Mouse (Mus musculus) neural tube, embryonic 11.5 days (tissue): ENCODE results near the gene Dlgap1. TPM values are rescaled to one million over a fixed set of nuclear protein-coding genes. Genes with fewer than 3 reads are reported as not detected.
"Not testable (repeated sequence)": the region's sequence is repeated elsewhere in the genome, so short reads cannot be mapped to it uniquely, and the experiment has no call there.

Experiments used
- ATAC-seq: fragments of 200-750 bp; cut with Nextera tagmentation; 2 replicates; pipeline ENCODE4 v1.8.0; 2017; ENCODE audit warnings: moderate number of reproducible peaks, mild to moderate bottlenecking, moderate TSS enrichment, moderate library complexity; ENCODE audit not compliant: insufficient read depth, low FRiP score, low TSS enrichment
- DNase-seq: peaks from one replicate; pipeline ENCODE4 v3.0.0-alpha.2; 2015; ENCODE audit warnings: low spot score
- H3K27ac ChIP-seq: fragments of 300-500 bp; sonication (generic); 2 replicates; pipeline ENCODE4 v1.5.1; 2014; ENCODE audit warnings: low read depth, mild to moderate bottlenecking, low read length
- H3K27me3 ChIP-seq: fragments of 300-500 bp; sonication (generic); 2 replicates; pipeline ENCODE4 v1.6.1; 2014; ENCODE audit warnings: mild to moderate bottlenecking, low read length, mixed read lengths; ENCODE audit not compliant: control insufficient read depth, insufficient read depth
- H3K36me3 ChIP-seq: fragments of 300-500 bp; sonication (generic); 2 replicates; pipeline ENCODE4 v1.6.1; 2014; ENCODE audit warnings: mild to moderate bottlenecking, low read length, moderate library complexity, mixed read lengths; ENCODE audit not compliant: control insufficient read depth, insufficient read depth
- H3K4me1 ChIP-seq: fragments of 300-500 bp; sonication (generic); 2 replicates; pipeline ENCODE4 v1.6.1; 2014; ENCODE audit warnings: low read length, mixed read lengths; ENCODE audit not compliant: control insufficient read depth, insufficient read depth
- H3K4me2 ChIP-seq: fragments of 300-500 bp; sonication (generic); 2 replicates; pipeline ENCODE4 v1.6.1; 2014; ENCODE audit warnings: low read depth, mild to moderate bottlenecking, moderate library complexity
- H3K4me3 ChIP-seq: fragments of 300-500 bp; sonication (generic); 2 replicates; pipeline ENCODE4 v1.5.1; 2014; ENCODE audit warnings: low read depth, low read length
- H3K9ac ChIP-seq: fragments of 300-500 bp; sonication (generic); 2 replicates; pipeline ENCODE4 v1.6.1; 2014; ENCODE audit warnings: mild to moderate bottlenecking, low read length
- H3K9me3 ChIP-seq: fragments of 300-500 bp; sonication (generic); 2 replicates; pipeline ENCODE4 v1.6.1; 2016; ENCODE audit warnings: low read length; ENCODE audit not compliant: control insufficient read depth
- WGBS: fragments of 180-500 bp; shearing (Covaris S2); extraction: QIAGEN DNeasy Blood & Tissue Kit; methylation state at CpG from one replicate; pipeline ENCODE4 v1.1.7; 2014; 5-methylcytosine and 5-hydroxymethylcytosine counted together
- polyA plus RNA-seq: library from polyadenylated mRNA; unstranded; fragments of >200 nt; fragmentation: Nextera tagmentation; extraction: Ambion mirVana; gene quantifications from 2 replicates; pipeline ENCODE4 v1.2.1, GENCODE M21; 2014

Gene Dlgap1
- polyA plus RNA-seq, 1 experiment from 2014 or later, result 5.9 TPM

DNA sequence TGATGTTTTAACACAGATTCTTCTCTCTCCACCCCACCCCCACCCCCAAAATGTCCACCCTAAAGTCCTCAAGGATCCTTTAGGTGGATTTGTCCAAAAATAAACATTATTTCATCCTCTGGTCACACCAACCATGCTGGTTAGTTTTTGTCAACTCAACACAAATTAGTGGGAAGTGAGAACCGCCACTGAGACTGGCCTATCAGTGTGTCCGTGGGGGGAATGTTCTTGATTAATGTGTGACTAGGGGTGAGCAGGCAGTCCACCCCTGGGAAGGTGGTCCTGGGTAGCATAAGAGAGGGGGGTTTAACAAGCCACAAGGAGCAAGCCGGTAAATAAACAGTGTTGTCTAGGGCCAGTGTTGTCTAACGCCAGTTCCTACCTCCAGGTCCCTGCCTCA is 862.7 kb downstream of the Dlgap1 start:
- 72% methylated on average over 4 of the region's 4 CpGs for WGBS
- no peaks in the 10 kb centered on the region for H3K27me3 ChIP-seq
- H3K9me3 ChIP-seq, result no peaks in the 10 kb centered on the region
- H3K4me2 ChIP-seq, result no peak overlapping the region
- ATAC-seq (no peak), DNase-seq (no peak)
- no peak overlapping the region for H3K4me3 ChIP-seq
- no peak overlapping the region for H3K27ac ChIP-seq
- 0 out of 2 replicates have a peak, but pooled peaks cover 2% of the 10 kb centered on the region for H3K4me1 ChIP-seq
- no peaks in the 10 kb centered on the region for H3K36me3 ChIP-seq
- no peak overlapping the region for H3K9ac ChIP-seq

DNA sequence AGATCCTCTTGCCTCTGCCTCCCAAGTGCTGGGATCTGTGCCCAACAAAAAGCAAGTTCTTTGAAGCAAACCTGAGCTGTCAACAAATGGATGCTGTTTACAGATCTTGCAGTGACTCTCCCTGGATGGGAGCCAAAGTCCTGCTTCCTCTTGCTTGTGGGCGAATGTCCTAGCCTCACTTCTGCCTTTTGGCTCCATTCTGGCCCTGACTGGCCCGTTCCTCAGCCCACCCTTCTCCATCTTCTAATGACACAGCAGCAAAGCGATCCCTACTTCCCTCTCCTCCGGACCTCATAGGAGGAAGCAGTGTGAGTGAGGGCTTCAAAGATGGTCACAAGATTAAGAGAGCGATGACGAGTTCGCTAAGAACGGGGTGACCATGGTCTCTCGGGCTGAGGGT is 863.7 kb downstream of the Dlgap1 start:
- Histone ChIP-seq H3K9ac (no peak overlapping the region), H3K36me3 (no peaks in the 10 kb centered on the region), H3K9me3 (no peaks in the 10 kb centered on the region), H3K4me2 (no peak overlapping the region), H3K4me3 (no peak overlapping the region), H3K27ac (no peak overlapping the region), H3K27me3 (no peaks in the 10 kb centered on the region), H3K4me1 (0 out of 2 replicates have a peak, but pooled peaks cover 2% of the 10 kb centered on the region)
- WGBS, result 90% methylated on average over 9 of the region's 9 CpGs
- no peak for DNase-seq
- no peak for ATAC-seq

GRCm38 (mm10) chr17:70834430-70834965 is 865.6 kb downstream of the Dlgap1 start:
- Histone ChIP-seq H3K36me3 (no peaks in the 10 kb centered on the region), H3K4me2 (peak overlapping the region; percentile 58), H3K9me3 (no peaks in the 10 kb centered on the region), H3K27ac (no peak overlapping the region), H3K4me3 (peak overlapping the region; percentile 27), H3K4me1 (0 out of 2 replicates have a peak, but pooled peaks cover 2% of the 10 kb centered on the region), H3K27me3 (no peaks in the 10 kb centered on the region), H3K9ac (peak overlapping the region; percentile 33; the same call in 1 of the 2 replicates)
- 1% methylated on average over 29 of the region's 29 CpGs for WGBS
- peak; percentile 21; the same call in 1 of the 2 replicates for ATAC-seq
- peak; percentile 32 for DNase-seq

- Histone ChIP-seq H3K27ac (no peak overlapping the region), H3K4me1 (0 out of 2 replicates have a peak, but pooled peaks cover 2% of the 10 kb centered on the region), H3K4me2 (peak overlapping the region; percentile 58), H3K4me3 (peak overlapping the region; percentile 27), H3K9ac (no peak overlapping the region), H3K36me3 (no peaks in the 10 kb centered on the region), H3K9me3 (no peaks in the 10 kb centered on the region), H3K27me3 (no peaks in the 10 kb centered on the region)
- WGBS, result 2% methylated on average over 10 of the region's 10 CpGs
- 0 out of 2 replicates have a peak, but pooled peaks have one; percentile 21 for ATAC-seq
- no peak for DNase-seq
Measured at GRCm38 (mm10) chr17:70835071-70835790, 866.4 kb downstream of the Dlgap1 start.

DNA sequence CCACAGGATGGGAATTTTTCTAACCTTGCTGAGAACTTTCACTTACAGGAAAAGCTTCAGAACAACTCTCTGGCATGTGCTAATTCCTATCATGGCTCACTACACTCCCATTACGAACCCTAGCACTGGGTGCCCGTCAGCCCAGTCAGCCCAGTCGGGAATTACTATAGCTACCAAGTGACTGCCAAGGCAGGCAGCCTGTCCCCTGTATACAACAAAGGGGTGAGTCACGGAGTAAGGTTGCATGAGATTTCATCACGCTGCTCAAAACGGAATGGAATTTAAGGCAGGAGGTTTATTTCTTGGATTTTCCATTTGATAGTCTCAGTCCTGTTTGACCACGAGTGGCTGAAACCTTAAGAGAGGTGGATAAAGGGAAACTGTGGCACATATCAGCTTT is 867.9 kb downstream of the Dlgap1 start:
- 64% methylated on average over 7 of the region's 7 CpGs for WGBS
- H3K9ac ChIP-seq, result no peak overlapping the region
- no peaks in the 10 kb centered on the region for H3K9me3 ChIP-seq
- H3K27me3 ChIP-seq, result no peaks in the 10 kb centered on the region
- no peak overlapping the region for H3K4me3 ChIP-seq
- H3K36me3 ChIP-seq, result peaks cover 2% of the 10 kb centered on the region; the same call in 1 of the 2 replicates
- no peak overlapping the region for H3K27ac ChIP-seq
- H3K4me1 ChIP-seq, result 0 out of 2 replicates have a peak, but pooled peaks cover 2% of the 10 kb centered on the region
- no peak for ATAC-seq
- H3K4me2 ChIP-seq, result no peak overlapping the region
- no peak for DNase-seq

DNA sequence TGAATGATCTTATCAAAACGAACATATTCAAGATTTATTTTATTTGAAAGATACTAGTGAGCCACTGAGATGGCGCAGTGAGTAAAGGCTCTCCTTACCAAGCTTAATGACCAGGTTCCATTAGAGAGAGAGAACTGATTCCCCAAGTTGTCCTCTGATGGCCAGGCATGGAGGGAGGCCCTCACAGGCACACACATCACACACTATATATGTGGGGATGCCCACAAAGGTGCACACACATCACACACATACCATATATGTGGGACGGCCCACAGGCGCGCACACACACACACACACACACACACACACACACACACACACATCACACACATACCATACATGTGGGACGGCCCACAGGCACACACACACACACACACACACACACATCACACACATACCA is 868.6 kb downstream of the Dlgap1 start:
- not testable (repeated sequence) for DNase-seq, H3K4me1 ChIP-seq, H3K4me2 ChIP-seq, H3K9me3 ChIP-seq, ATAC-seq, H3K27ac ChIP-seq, H3K9ac ChIP-seq, H3K27me3 ChIP-seq, H3K36me3 ChIP-seq, H3K4me3 ChIP-seq
- 96% methylated on average over 6 of the region's 6 CpGs for WGBS

DNA sequence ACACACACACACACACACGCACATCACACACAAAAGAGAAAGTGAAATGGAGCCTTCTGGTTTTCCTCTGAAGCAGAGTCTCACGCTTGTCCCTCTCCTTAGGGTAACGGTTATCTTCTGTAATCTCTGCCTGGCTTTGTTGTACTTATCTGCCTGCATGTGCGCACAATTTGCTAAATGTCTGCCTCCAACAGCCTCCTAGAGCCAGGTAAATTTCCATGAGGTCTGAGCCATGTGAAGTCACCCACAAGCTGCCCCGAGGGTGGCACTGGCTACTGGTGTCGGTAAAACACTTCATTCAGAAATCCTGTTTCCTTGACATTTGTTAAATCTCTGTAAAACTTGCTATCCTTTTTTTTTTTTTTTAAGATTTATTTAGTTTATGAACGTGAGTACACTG is 869.2 kb downstream of the Dlgap1 start:
- 91% methylated on average over 7 of the region's 7 CpGs for WGBS
- Histone ChIP-seq H3K4me3 (no peak overlapping the region), H3K27me3 (no peaks in the 10 kb centered on the region), H3K9ac (no peak overlapping the region), H3K27ac (no peak overlapping the region), H3K4me2 (no peak overlapping the region), H3K9me3 (no peaks in the 10 kb centered on the region), H3K4me1 (0 out of 2 replicates have a peak, but pooled peaks cover 2% of the 10 kb centered on the region), H3K36me3 (peaks cover 2% of the 10 kb centered on the region; the same call in 1 of the 2 replicates)
- ATAC-seq (no peak), DNase-seq (no peak)

DNA sequence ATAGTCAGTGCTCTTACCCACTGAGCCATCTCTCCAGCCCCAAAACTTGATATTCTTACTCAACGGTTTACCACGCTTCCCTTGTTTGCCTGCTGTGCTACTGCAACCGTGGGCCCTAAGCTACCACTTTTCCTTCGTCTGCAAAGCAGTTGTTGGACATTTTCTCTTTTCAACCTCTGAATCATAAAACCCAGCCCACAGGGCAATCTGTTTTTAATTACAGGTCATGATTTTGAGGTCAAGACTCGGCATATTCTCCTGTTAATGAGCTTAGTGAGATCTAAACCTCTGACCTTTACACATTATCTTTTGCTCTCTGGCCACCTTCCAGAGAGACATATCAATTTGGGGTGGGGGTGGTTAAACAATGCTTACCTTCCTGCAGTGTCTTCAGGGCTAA is 869.7 kb downstream of the Dlgap1 start:
- 64% methylated on average over 5 of the region's 5 CpGs for WGBS

GRCm38 (mm10) chr17:70843252-70843651 is 874.4 kb downstream of the Dlgap1 start:
- DNase-seq, result no peak
- ATAC-seq, result no peak
- WGBS, result 56% methylated on average over 4 of the region's 4 CpGs
- Histone ChIP-seq H3K27me3 (no peaks in the 10 kb centered on the region), H3K36me3 (peaks cover 2% of the 10 kb centered on the region), H3K4me2 (no peak overlapping the region), H3K4me1 (0 out of 2 replicates have a peak, but pooled peaks cover 3% of the 10 kb centered on the region), H3K9ac (no peak overlapping the region), H3K9me3 (no peaks in the 10 kb centered on the region), H3K27ac (no peak overlapping the region), H3K4me3 (no peak overlapping the region)

More for the DNA sequence above, 869.7 kb downstream of the Dlgap1 start:
- Histone ChIP-seq H3K36me3 (peaks cover 2% of the 10 kb centered on the region; the same call in 1 of the 2 replicates), H3K4me3 (no peak overlapping the region), H3K9me3 (no peaks in the 10 kb centered on the region), H3K27ac (no peak overlapping the region), H3K9ac (no peak overlapping the region), H3K4me2 (no peak overlapping the region), H3K4me1 (0 out of 2 replicates have a peak, but pooled peaks cover 2% of the 10 kb centered on the region), H3K27me3 (no peaks in the 10 kb centered on the region)
- DNase-seq (no peak), ATAC-seq (no peak)
